Mouse (Mus musculus): Measurements from ENCODE around the gene Mrps26.

- TF ChIP-seq CTCF (conservative IDR thresholded peaks at IDR 0.05 in 1 of 2, IDR thresholded peaks at IDR 0.05 in 1 of 2; ENCODE audit: low read depth in 2 of 2, low read length in 2 of 2) (no peak), ZKSCAN1 (IDR thresholded peaks at IDR 0.05; ENCODE audit: borderline replicate concordance, low read depth, low read length) (no peak), ZNF384 (IDR thresholded peaks at IDR 0.05; ENCODE audit: low read depth, low read length) (peak; percentile 72), EP300 (IDR thresholded peaks at IDR 0.05; ENCODE audit: low read length) (peak; percentile 50; the same call in 1 of the 2 replicates)
Measured at GRCm38 (mm10) chr2:130529290-130529689, 34.3 kb upstream of the Mrps26 start.

Data from CH12.LX (cell line).